Mouse (Mus musculus) splenic B cell, adult 2 months (primary cell): ENCODE measurements around the gene U2af1.
"Not testable (repeated sequence)": the region's sequence is repeated elsewhere in the genome, so short reads cannot be mapped to it uniquely, and the experiment has no call there.

ENCODE experiments used
- DNase-seq: peaks from one replicate; pipeline ENCODE4 v3.0.0-alpha.2; 2011; ENCODE audit warnings: low read depth, low spot score
- H3K27me3 ChIP-seq: 2 replicates; pipeline ENCODE4 v1.6.1; 2012; ENCODE audit warnings: mild to moderate bottlenecking, low read length, moderate library complexity, mixed read lengths; ENCODE audit not compliant: control insufficient read depth, poor library complexity, insufficient read depth, severe bottlenecking
- H3K36me3 ChIP-seq: 2 replicates; pipeline ENCODE4 v1.6.1; 2012; ENCODE audit warnings: mild to moderate bottlenecking, low read length, moderate library complexity, mixed read lengths; ENCODE audit not compliant: control insufficient read depth, poor library complexity, insufficient read depth, severe bottlenecking

U2af1 gene

DNA sequence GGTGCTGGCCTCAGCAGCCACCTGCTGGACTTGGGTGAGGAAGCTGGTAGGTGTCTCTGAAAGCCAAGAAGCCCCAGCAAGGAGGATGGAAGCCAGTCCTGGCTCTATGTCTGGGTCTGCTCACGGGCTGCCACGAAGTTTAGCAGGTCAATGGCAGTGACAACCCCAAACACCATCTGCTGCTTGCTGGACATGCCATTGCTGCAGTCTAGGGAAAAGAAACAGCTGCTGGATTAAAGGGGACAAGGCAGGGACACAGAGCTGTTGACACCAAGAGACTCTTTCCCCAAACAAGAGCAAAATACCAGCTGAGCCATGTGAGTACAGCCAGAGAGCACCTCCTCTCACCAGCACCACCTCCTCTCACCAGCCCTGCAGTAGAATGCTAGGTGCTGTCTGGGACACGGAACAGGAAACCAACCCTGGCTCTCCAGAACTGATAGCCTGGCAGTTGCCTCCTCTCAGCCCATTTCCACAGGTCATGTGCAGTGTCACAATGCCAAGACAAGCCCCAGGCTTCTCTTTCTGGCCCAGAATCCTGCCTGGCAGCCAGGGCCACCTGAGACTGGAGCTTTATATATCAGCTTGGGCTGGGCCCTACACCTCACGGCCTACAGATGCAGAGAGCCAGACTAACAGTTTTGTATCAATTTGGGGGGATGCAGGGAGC lies 45.5 kb downstream of the U2af1 start:
- no peak for DNase-seq
- Histone ChIP-seq H3K27me3 (no peaks in the 10 kb centered on the region), H3K36me3 (no peaks in the 10 kb centered on the region)

- Histone ChIP-seq H3K27me3 (no peaks in the 10 kb centered on the region), H3K36me3 (no peaks in the 10 kb centered on the region; the same call in none of the 2 replicates)
- no peak for DNase-seq
Observed at GRCm38 (mm10) chr17:31609895-31610294, 48.8 kb downstream of the U2af1 start.

GRCm38 (mm10) chr17:31609173-31609572 lies 49.5 kb downstream of the U2af1 start:
- not testable (repeated sequence) for H3K27me3 ChIP-seq, DNase-seq, H3K36me3 ChIP-seq

GRCm38 (mm10) chr17:31607256-31607951 lies 51.3 kb downstream of the U2af1 start:
- H3K27me3 ChIP-seq = no peaks in the 10 kb centered on the region
- DNase-seq = no peak
- peaks cover 5% of the 10 kb centered on the region for H3K36me3 ChIP-seq

GRCm38 (mm10) chr17:31606424-31606823 lies 52.3 kb downstream of the U2af1 start:
- H3K27me3 ChIP-seq = no peaks in the 10 kb centered on the region
- DNase-seq = no peak
- H3K36me3 ChIP-seq = peaks cover 5% of the 10 kb centered on the region

- Histone ChIP-seq H3K36me3 (peaks cover 3% of the 10 kb centered on the region), H3K27me3 (no peaks in the 10 kb centered on the region)
- DNase-seq = no peak
Observed at GRCm38 (mm10) chr17:31598593-31598992, 60.1 kb downstream of the U2af1 start.

- peaks cover 3% of the 10 kb centered on the region for H3K36me3 ChIP-seq
- no peaks in the 10 kb centered on the region for H3K27me3 ChIP-seq
- DNase-seq = no peak
Observed at GRCm38 (mm10) chr17:31597957-31598356, 60.7 kb downstream of the U2af1 start.
